Mouse (Mus musculus): ENCODE measurements at regions not wholly inside any gene's neighbourhood (a gene's known extent, or its start where the extent isn't known, plus 50 kb on each side); places are given as distances from the start of the nearest gene placed in this dataset.

DNA sequence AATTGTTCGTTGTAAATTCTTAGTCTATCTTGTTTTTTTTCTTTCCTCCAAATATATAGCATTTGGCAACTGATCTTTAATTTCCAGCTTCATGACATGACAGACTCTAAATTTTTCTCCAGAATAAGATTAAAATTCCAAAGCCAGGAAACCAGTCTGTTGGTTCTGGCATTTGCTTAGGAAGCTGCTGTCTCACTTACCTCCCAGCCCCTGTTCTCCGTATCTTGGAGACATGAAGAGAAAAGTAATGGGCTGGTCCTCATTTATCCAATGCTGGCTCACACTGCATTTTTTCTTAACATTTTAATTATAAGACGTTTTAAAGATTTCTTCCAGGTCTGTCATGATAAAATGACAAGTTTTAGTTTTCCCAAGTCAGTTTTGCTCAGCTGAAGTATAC lies 226.3 kb downstream of the Pih1d3 start:
- in situ Hi-C loops (cut with MboI, MseI), result loop anchor here in 1 of 2 experiments (25.0 kb wide), 1 partner anchor 1662 kb away; no protein-coding TSS in a partner anchor

- in situ Hi-C loops (cut with MboI, MseI), result no loop called here
Measured at GRCm38 (mm10) chr1:31453737-31454465, 231.3 kb downstream of the Pih1d3 start.

GRCm38 (mm10) chr1:31462340-31462739 lies 239.7 kb downstream of the Pih1d3 start:
- in situ Hi-C loops (cut with MboI, MseI), result no loop called here
